In the genomic region with DNA sequence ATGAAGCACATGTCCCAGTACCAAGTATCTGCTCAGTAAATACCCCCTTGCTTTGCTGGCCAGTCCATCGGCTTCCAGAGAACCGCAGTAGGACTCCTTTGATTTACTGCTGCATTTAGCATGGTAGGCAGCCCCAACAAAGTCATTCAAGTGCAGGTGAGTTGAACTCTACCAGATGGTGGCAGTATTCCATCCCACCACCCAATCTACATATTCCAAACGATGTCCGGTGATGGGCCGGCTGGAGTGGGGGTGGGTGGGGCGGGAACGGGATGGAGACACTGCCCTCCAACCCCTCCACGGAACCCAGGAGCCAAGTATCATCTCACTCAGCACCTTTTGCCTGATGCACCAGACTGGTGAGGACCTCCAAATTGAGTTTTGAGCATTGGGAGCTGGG, we compare ENCODE assay signal across 9 mouse cellular contexts. TPM values are rescaled to one million over a fixed set of nuclear protein-coding genes. Genes with fewer than 3 reads are reported as not detected.
DNase-seq lines count a peak whose midpoint lies in the region; ATAC-seq and TF ChIP-seq lines count a peak whose summit lies in the region.
"Had no signal": no experiment of that assay in that cellular context is flagged by ENCODE, and none has a peak within 500 bp of the region (broad histone marks: within the 10 kb centered on the region; RNA-seq: fewer than 3 reads in every experiment).

No protein-coding gene starts in this region.

- H3K4me3 ChIP-seq in heart, embryonic 10.5 days = peak overlapping the region; percentile 54
- H3K4me3 ChIP-seq in ES-E14 (ENCODE audit: insufficient read depth in 1 of 2, low read depth in 1 of 2, low read length in 2 of 2, poor library complexity in 1 of 2, severe bottlenecking in 1 of 2) = peak overlapping the region; percentile 72 to 80
- no peak overlapping the region for H3K4me3 ChIP-seq in hindbrain, embryonic 11.5 days (ENCODE audit: low read depth, low read length)
- peak overlapping the region; percentile 18; the same call in 1 of the 2 replicates for H3K4me3 ChIP-seq in midbrain, embryonic 11.5 days (ENCODE audit: low read depth, low read length)

- H3K9me3 ChIP-seq in heart, embryonic 10.5 days = no peaks in the 10 kb centered on the region
- H3K9me3 ChIP-seq in ES-E14 (ENCODE audit: control insufficient read depth, insufficient read depth, low read depth, low read length) = no peaks in the 10 kb centered on the region
- no peaks in the 10 kb centered on the region for H3K9me3 ChIP-seq in hindbrain, embryonic 11.5 days (ENCODE audit: control insufficient read depth, low read length)
- H3K9me3 ChIP-seq in midbrain, embryonic 11.5 days (ENCODE audit: control insufficient read depth, low read length) = no peaks in the 10 kb centered on the region

- 0 out of 2 replicates have a peak overlapping the region, but pooled peaks have one; percentile 17 for H3K27ac ChIP-seq in heart, embryonic 10.5 days
- peak overlapping the region; percentile 47 for H3K27ac ChIP-seq in ES-E14 (ENCODE audit: insufficient read depth, low read depth, low read length, poor library complexity, severe bottlenecking)
- H3K27ac ChIP-seq in hindbrain, embryonic 11.5 days (ENCODE audit: low read depth, low read length) = no peak overlapping the region
- no peak overlapping the region for H3K27ac ChIP-seq in midbrain, embryonic 11.5 days (ENCODE audit: low read depth, low read length)

- no peak for ATAC-seq in hindbrain, embryonic 11.5 days (ENCODE audit: low FRiP score)
- ATAC-seq in midbrain, embryonic 11.5 days (ENCODE audit: low FRiP score) = no peak

- H3K4me2 ChIP-seq in hindbrain, embryonic 11.5 days (replicated peaks; ENCODE audit: low read depth, low read length) = peak overlapping the region; percentile 24; the same call in 1 of the 2 replicates
- H3K4me2 ChIP-seq in midbrain, embryonic 11.5 days = peak overlapping the region; percentile 41

- H3K4me1 ChIP-seq in heart, embryonic 10.5 days = peaks cover 47% of the 10 kb centered on the region
- H3K4me1 ChIP-seq in ES-E14 (ENCODE audit: control insufficient read depth in 2 of 2, insufficient read depth in 2 of 2, low read length in 2 of 2, poor library complexity in 1 of 2) = peaks cover 8 to 29% of the 10 kb centered on the region in 2 experiments; a peak in 3 of 4 replicates
- H3K4me1 ChIP-seq in hindbrain, embryonic 11.5 days (replicated peaks; ENCODE audit: control insufficient read depth, insufficient read depth, low read length) = peaks cover 11% of the 10 kb centered on the region
- H3K4me1 ChIP-seq in midbrain, embryonic 11.5 days (ENCODE audit: control insufficient read depth, insufficient read depth, low read length) = peaks cover 28% of the 10 kb centered on the region

- in situ Hi-C loops in ES-E14 (cut with MboI; ENCODE audit: low sequenced_read_pairs in 2 of 2, unreplicated experiment in 2 of 2) = no loop called here

- H3K27me3 ChIP-seq in heart, embryonic 10.5 days (ENCODE audit: insufficient read depth, poor library complexity, severe bottlenecking) = peaks cover 39% of the 10 kb centered on the region
- peaks cover 14% of the 10 kb centered on the region for H3K27me3 ChIP-seq in hindbrain, embryonic 11.5 days (ENCODE audit: control insufficient read depth, insufficient read depth, low read length)
- H3K27me3 ChIP-seq in midbrain, embryonic 11.5 days (ENCODE audit: control insufficient read depth, insufficient read depth, low read length) = peaks cover 19% of the 10 kb centered on the region

- no peaks in the 10 kb centered on the region for H3K36me3 ChIP-seq in heart, embryonic 10.5 days
- peaks cover 2% of the 10 kb centered on the region for H3K36me3 ChIP-seq in ES-E14 (ENCODE audit: control insufficient read depth, insufficient read depth, low read length, poor library complexity, severe bottlenecking)
- no peaks in the 10 kb centered on the region for H3K36me3 ChIP-seq in hindbrain, embryonic 11.5 days (ENCODE audit: control insufficient read depth, insufficient read depth, low read length)
- no peaks in the 10 kb centered on the region for H3K36me3 ChIP-seq in midbrain, embryonic 11.5 days (ENCODE audit: control insufficient read depth, insufficient read depth, low read length)

- 9% methylated on average over 8 of the region's 8 CpGs for WGBS in heart, embryonic 10.5 days
- 11% methylated on average over 8 of the region's 8 CpGs for WGBS in hindbrain, embryonic 11.5 days
- WGBS in midbrain, embryonic 11.5 days = 12% methylated on average over 8 of the region's 8 CpGs

- H3K9ac ChIP-seq in ES-E14 (ENCODE audit: insufficient read depth, low read depth, low read length, poor library complexity, severe bottlenecking) = peak overlapping the region; percentile 66; the same call in 1 of the 2 replicates
- H3K9ac ChIP-seq in hindbrain, embryonic 11.5 days (ENCODE audit: low read depth, low read length) = no peak overlapping the region
- H3K9ac ChIP-seq in midbrain, embryonic 11.5 days (ENCODE audit: low read length) = no peak overlapping the region

- DNase-seq in heart, embryonic 10.5 days (ENCODE audit: low spot score) = peak; percentile 74
- no peak for DNase-seq in heart, adult 18-20 months
- no peak for DNase-seq in ES-E14 (ENCODE audit: low read depth, low spot score)
- DNase-seq in hindbrain, embryonic 11.5 days (ENCODE audit: low spot score) = no peak
- DNase-seq in midbrain, embryonic 11.5 days (ENCODE audit: low spot score, missing footprints) = no peak
- no peak for DNase-seq in right cerebral cortex, adult 2 months (ENCODE audit: low spot score in 2 of 2)
- no peak for DNase-seq in thymus, adult 18-20 months
- DNase-seq in adrenal gland, adult 18-20 months (ENCODE audit: low spot score in 2 of 2) = no peak

TF ChIP-seq in ES-E14, 5 proteins besides CTCF, POLR2A, EP300 and RAD21:
- no peak for TF ChIP-seq MAFK (IDR thresholded peaks at IDR 0.05; ENCODE audit: insufficient read depth, low read depth, low read length)
- no peak for TF ChIP-seq ZNF384 (IDR thresholded peaks at IDR 0.05; ENCODE audit: low read depth, low read length)
- no peak for TF ChIP-seq HCFC1 (IDR thresholded peaks at IDR 0.05; ENCODE audit: borderline replicate concordance, insufficient read depth, low read length)
- no peak for TF ChIP-seq ZC3H11A (IDR thresholded peaks at IDR 0.05; ENCODE audit: borderline replicate concordance, low read depth, low read length)
- no peak for TF ChIP-seq CHD2 (IDR thresholded peaks at IDR 0.05; ENCODE audit: low read depth, low read length)

RNA-seq across cellular contexts. Expression of a gene that starts 1.8 kb away (rescaled TPM):
- polyA plus RNA-seq in heart, embryonic 10.5 days (2016; fragmentation: Nextera tagmentation; extraction: Ambion mirVana) = 138 TPM in 2 replicates
- 1 to 10 TPM in 1 of 2 experiments, under 1 TPM in 1; 0.82 to 1.6 TPM for total RNA-seq in heart, adult 18-20 months (2021)
- 109 and 127 TPM in 2 replicates for total RNA-seq in ES-E14 (2012; rRNA removed)
- polyA plus RNA-seq in hindbrain, embryonic 11.5 days (2014; fragmentation: Nextera tagmentation; extraction: Ambion mirVana) = 161 and 202 TPM in 2 replicates
- 214 and 230 TPM in 2 replicates for polyA plus RNA-seq in midbrain, embryonic 11.5 days (2014; fragmentation: Nextera tagmentation; extraction: Ambion mirVana)
- 1 to 10 TPM; 3.1 to 3.3 TPM for total RNA-seq in adrenal gland, adult 18-20 months (2021)

RNA-seq across cellular contexts. Expression of a gene that starts 16.9 kb away (rescaled TPM):
- polyA plus RNA-seq in heart, embryonic 10.5 days (2016; fragmentation: Nextera tagmentation; extraction: Ambion mirVana) = 3.2 and 5.2 TPM in 2 replicates
- under 1 TPM in 1 of 2 experiments, not detected in 1; 0.49 TPM for total RNA-seq in heart, adult 18-20 months (2021)
- total RNA-seq in ES-E14 (2012; rRNA removed) = 6.6 and 15.0 TPM in 2 replicates
- polyA plus RNA-seq in hindbrain, embryonic 11.5 days (2014; fragmentation: Nextera tagmentation; extraction: Ambion mirVana) = 14.4 and 21.0 TPM in 2 replicates
- 10.5 and 11.4 TPM in 2 replicates for polyA plus RNA-seq in midbrain, embryonic 11.5 days (2014; fragmentation: Nextera tagmentation; extraction: Ambion mirVana)
- under 1 TPM; 0.50 to 0.70 TPM for total RNA-seq in adrenal gland, adult 18-20 months (2021)
- total RNA-seq: liver, adult 2 months had no signal

RNA-seq across cellular contexts. Expression of a gene that starts 48.6 kb away (rescaled TPM):
- polyA plus RNA-seq in heart, embryonic 10.5 days (2016; fragmentation: Nextera tagmentation; extraction: Ambion mirVana) = 31.1 and 45.5 TPM in 2 replicates
- 10 to 100 TPM; 18.6 to 19.0 TPM for total RNA-seq in heart, adult 18-20 months (2021)
- total RNA-seq in ES-E14 (2012; rRNA removed) = 62.1 and 76.3 TPM in 2 replicates
- polyA plus RNA-seq in hindbrain, embryonic 11.5 days (2014; fragmentation: Nextera tagmentation; extraction: Ambion mirVana) = 99.1 and 103 TPM in 2 replicates
- 111 and 113 TPM in 2 replicates for polyA plus RNA-seq in midbrain, embryonic 11.5 days (2014; fragmentation: Nextera tagmentation; extraction: Ambion mirVana)
- 10 to 100 TPM; 43.1 to 44.2 TPM for total RNA-seq in adrenal gland, adult 18-20 months (2021)

RNA-seq across cellular contexts. Expression of a gene that starts 52.0 kb away (rescaled TPM):
- not detected in 2 replicates for polyA plus RNA-seq in heart, embryonic 10.5 days (2016; fragmentation: Nextera tagmentation; extraction: Ambion mirVana)
- 1 to 10 TPM; 2.4 to 4.3 TPM for total RNA-seq in heart, adult 18-20 months (2021)
- total RNA-seq in ES-E14 (2012; rRNA removed) = 2.3 and 2.5 TPM in 2 replicates
- not detected in 2 replicates for polyA plus RNA-seq in hindbrain, embryonic 11.5 days (2014; fragmentation: Nextera tagmentation; extraction: Ambion mirVana)
- not detected in 2 replicates for polyA plus RNA-seq in midbrain, embryonic 11.5 days (2014; fragmentation: Nextera tagmentation; extraction: Ambion mirVana)
- total RNA-seq in adrenal gland, adult 18-20 months (2021) = 10 to 100 TPM; 19.1 to 42.3 TPM
- total RNA-seq: liver, adult 2 months had no signal

RNA-seq across cellular contexts. Expression of a gene that starts 52.1 kb away (rescaled TPM):
- 0.06 TPM in 1 of 2 replicates, not detected in the other for polyA plus RNA-seq in heart, embryonic 10.5 days (2016; fragmentation: Nextera tagmentation; extraction: Ambion mirVana)
- under 1 TPM in 1 of 2 experiments, not detected in 1; 0.25 TPM for total RNA-seq in heart, adult 18-20 months (2021)
- total RNA-seq in ES-E14 (2012; rRNA removed) = 0.36 and 0.69 TPM in 2 replicates
- 1.0 and 1.7 TPM in 2 replicates for polyA plus RNA-seq in hindbrain, embryonic 11.5 days (2014; fragmentation: Nextera tagmentation; extraction: Ambion mirVana)
- polyA plus RNA-seq in midbrain, embryonic 11.5 days (2014; fragmentation: Nextera tagmentation; extraction: Ambion mirVana) = 0.11 and 0.22 TPM in 2 replicates
- total RNA-seq in adrenal gland, adult 18-20 months (2021) = not detected
- total RNA-seq: liver, adult 2 months had no signal
- polyA plus RNA-seq: liver, adult 2 months had no signal

Comparison
In these comparisons a context has a peak if more than half of its experiments do, and no peak if none do; other contexts are left out.
1. H3K27ac ChIP-seq: peak in heart, embryonic 10.5 days (single experiment) and ES-E14 (single experiment); none in hindbrain, embryonic 11.5 days (single experiment) and midbrain, embryonic 11.5 days (single experiment).
2. RNA of a gene that starts 1.8 kb away (total RNA-seq): 109 to 127 TPM in ES-E14; 3.1 to 3.3 TPM in adrenal gland, adult 18-20 months and 0.82 to 1.6 TPM in heart, adult 18-20 months; every median in the first group is over 10 times any median in the second.